Mouse (Mus musculus): ENCODE data around the gene Shkbp1. TPM values are rescaled to one million over a fixed set of nuclear protein-coding genes. Genes with fewer than 3 reads are reported as not detected.

Gene Shkbp1
- polyA plus RNA-seq, 1 experiment from 2014 or later, result 85.4 TPM

GRCm38 (mm10) chr7:27322291-27322690, 33.5 kb downstream of the Shkbp1 start:
- Histone ChIP-seq H3K9ac (no peak overlapping the region), H3K4me2 (no peak overlapping the region), H3K27me3 (peaks cover 40% of the 10 kb centered on the region), H3K4me1 (peaks cover 8% of the 10 kb centered on the region), H3K27ac (no peak overlapping the region), H3K9me3 (replicated peaks) (no peaks in the 10 kb centered on the region), H3K36me3 (ENCODE audit: poor library complexity, severe bottlenecking) (no peaks in the 10 kb centered on the region), H3K4me3 (no peak overlapping the region)
- WGBS, result 19% methylated on average over 9 of the region's 13 CpGs
- ATAC-seq, result no peak

GRCm38 (mm10) chr7:27319411-27319810, 36.4 kb downstream of the Shkbp1 start:
- 93% methylated on average over 22 of the region's 22 CpGs for WGBS
- H3K4me2 ChIP-seq, result no peak overlapping the region
- no peaks in the 10 kb centered on the region for H3K9me3 ChIP-seq (replicated peaks)
- no peak overlapping the region for H3K4me3 ChIP-seq
- no peak overlapping the region for H3K9ac ChIP-seq
- no peak for ATAC-seq
- H3K4me1 ChIP-seq, result peaks cover 8% of the 10 kb centered on the region
- H3K27ac ChIP-seq, result no peak overlapping the region
- peaks cover 2% of the 10 kb centered on the region; the same call in 1 of the 2 replicates for H3K36me3 ChIP-seq (ENCODE audit: poor library complexity, severe bottlenecking)
- H3K27me3 ChIP-seq, result peaks cover 11% of the 10 kb centered on the region; the same call in 1 of the 2 replicates

- no peaks in the 10 kb centered on the region for H3K27me3 ChIP-seq
- H3K4me1 ChIP-seq, result peaks cover 11% of the 10 kb centered on the region
- WGBS, result 33% methylated on average over 7 of the region's 7 CpGs
- peak overlapping the region; percentile 42; the same call in 1 of the 2 replicates for H3K27ac ChIP-seq
- ATAC-seq, result peak; percentile 81
- H3K4me2 ChIP-seq, result no peak overlapping the region
- H3K9me3 ChIP-seq (replicated peaks), result peaks cover 13% of the 10 kb centered on the region
- H3K4me3 ChIP-seq, result no peak overlapping the region
- H3K36me3 ChIP-seq (ENCODE audit: poor library complexity, severe bottlenecking), result peaks cover 12% of the 10 kb centered on the region; the same call in 1 of the 2 replicates
- no peak overlapping the region for H3K9ac ChIP-seq
Measured at GRCm38 (mm10) chr7:27315958-27316357, 39.9 kb downstream of the Shkbp1 start.

- no peak overlapping the region for H3K4me2 ChIP-seq
- H3K27me3 ChIP-seq, result 0 out of 2 replicates have a peak, but pooled peaks cover 10% of the 10 kb centered on the region
- no peak for ATAC-seq
- peaks cover 22% of the 10 kb centered on the region for H3K4me1 ChIP-seq
- H3K9ac ChIP-seq, result no peak overlapping the region
- no peak overlapping the region for H3K4me3 ChIP-seq
- WGBS, result 89% methylated on average over 3 of the region's 3 CpGs
- peaks cover 13% of the 10 kb centered on the region for H3K9me3 ChIP-seq (replicated peaks)
- H3K36me3 ChIP-seq (ENCODE audit: poor library complexity, severe bottlenecking), result peaks cover 12% of the 10 kb centered on the region; the same call in 1 of the 2 replicates
- H3K27ac ChIP-seq, result no peak overlapping the region
Measured at GRCm38 (mm10) chr7:27314393-27314792, 41.4 kb downstream of the Shkbp1 start.

- H3K27me3 ChIP-seq, result 0 out of 2 replicates have a peak, but pooled peaks cover 13% of the 10 kb centered on the region
- no peak overlapping the region for H3K4me3 ChIP-seq
- 93% methylated on average over 12 of the region's 12 CpGs for WGBS
- no peak for ATAC-seq
- H3K36me3 ChIP-seq (ENCODE audit: poor library complexity, severe bottlenecking), result peaks cover 12% of the 10 kb centered on the region; the same call in 1 of the 2 replicates
- peaks cover 13% of the 10 kb centered on the region for H3K9me3 ChIP-seq (replicated peaks)
- H3K4me2 ChIP-seq, result no peak overlapping the region
- no peak overlapping the region for H3K9ac ChIP-seq
- no peak overlapping the region for H3K27ac ChIP-seq
- peaks cover 25% of the 10 kb centered on the region for H3K4me1 ChIP-seq
Measured at GRCm38 (mm10) chr7:27311651-27312284, 44.1 kb downstream of the Shkbp1 start.

- H3K9ac ChIP-seq, result peak overlapping the region; percentile 63; the same call in 1 of the 2 replicates
- WGBS, result 60% methylated on average over 8 of the region's 8 CpGs
- H3K27ac ChIP-seq, result no peak overlapping the region
- H3K4me3 ChIP-seq, result no peak overlapping the region
- H3K27me3 ChIP-seq, result 0 out of 2 replicates have a peak, but pooled peaks cover 13% of the 10 kb centered on the region
- H3K4me2 ChIP-seq, result peak overlapping the region; percentile 63
- peaks cover 21% of the 10 kb centered on the region for H3K4me1 ChIP-seq
- no peak for ATAC-seq
- peaks cover 13% of the 10 kb centered on the region for H3K9me3 ChIP-seq (replicated peaks)
- H3K36me3 ChIP-seq (ENCODE audit: poor library complexity, severe bottlenecking), result peaks cover 12% of the 10 kb centered on the region; the same call in 1 of the 2 replicates
Measured at GRCm38 (mm10) chr7:27310996-27311535, 44.8 kb downstream of the Shkbp1 start.

- peaks cover 13% of the 10 kb centered on the region for H3K9me3 ChIP-seq (replicated peaks)
- peak overlapping the region; percentile 35 for H3K4me3 ChIP-seq
- WGBS, result 3% methylated on average over 17 of the region's 17 CpGs
- H3K27ac ChIP-seq, result no peak overlapping the region; the same call in 1 of the 2 replicates
- H3K36me3 ChIP-seq (ENCODE audit: poor library complexity, severe bottlenecking), result peaks cover 12% of the 10 kb centered on the region; the same call in 1 of the 2 replicates
- H3K4me1 ChIP-seq, result peaks cover 17% of the 10 kb centered on the region
- H3K27me3 ChIP-seq, result 0 out of 2 replicates have a peak, but pooled peaks cover 13% of the 10 kb centered on the region
- ATAC-seq, result peak; percentile 79
- H3K4me2 ChIP-seq, result peak overlapping the region; percentile 63
- peak overlapping the region; percentile 63 for H3K9ac ChIP-seq
Measured at GRCm38 (mm10) chr7:27310306-27310705, 45.5 kb downstream of the Shkbp1 start.

- Histone ChIP-seq H3K9me3 (replicated peaks) (peaks cover 13% of the 10 kb centered on the region), H3K4me1 (peaks cover 17% of the 10 kb centered on the region), H3K36me3 (ENCODE audit: poor library complexity, severe bottlenecking) (peaks cover 12% of the 10 kb centered on the region; the same call in 1 of the 2 replicates), H3K27ac (no peak overlapping the region), H3K4me3 (0 out of 2 replicates have a peak overlapping the region, but pooled peaks have one; percentile 35), H3K9ac (peak overlapping the region; percentile 63; the same call in 1 of the 2 replicates), H3K4me2 (peak overlapping the region; percentile 63), H3K27me3 (0 out of 2 replicates have a peak, but pooled peaks cover 13% of the 10 kb centered on the region)
- ATAC-seq, result no peak
- WGBS, result 48% methylated on average over 3 of the region's 3 CpGs
Measured at GRCm38 (mm10) chr7:27309832-27310231, 46.0 kb downstream of the Shkbp1 start.

- Histone ChIP-seq H3K4me3 (peak overlapping the region; percentile 24), H3K4me1 (peaks cover 17% of the 10 kb centered on the region), H3K36me3 (ENCODE audit: poor library complexity, severe bottlenecking) (peaks cover 5% of the 10 kb centered on the region; the same call in 1 of the 2 replicates), H3K27me3 (0 out of 2 replicates have a peak, but pooled peaks cover 13% of the 10 kb centered on the region), H3K9me3 (replicated peaks) (peaks cover 9% of the 10 kb centered on the region), H3K27ac (no peak overlapping the region), H3K4me2 (peak overlapping the region; percentile 57), H3K9ac (no peak overlapping the region)
- ATAC-seq, result no peak
- 14% methylated on average over 28 of the region's 28 CpGs for WGBS
Measured at GRCm38 (mm10) chr7:27308821-27309549, 46.8 kb downstream of the Shkbp1 start.

GRCm38 (mm10) chr7:27307551-27307950, 48.3 kb downstream of the Shkbp1 start:
- 60% methylated on average over 9 of the region's 9 CpGs for WGBS
- no peak for ATAC-seq
- no peaks in the 10 kb centered on the region for H3K9me3 ChIP-seq (replicated peaks)

GRCm38 (mm10) chr7:27306161-27307160, 49.4 kb downstream of the Shkbp1 start:
- Histone ChIP-seq H3K36me3 (ENCODE audit: poor library complexity, severe bottlenecking) (no peaks in the 10 kb centered on the region), H3K27me3 (0 out of 2 replicates have a peak, but pooled peaks cover 16% of the 10 kb centered on the region), H3K27ac (no peak overlapping the region), H3K4me3 (no peak overlapping the region), H3K4me1 (peaks cover 17% of the 10 kb centered on the region), H3K4me2 (no peak overlapping the region), H3K9ac (no peak overlapping the region), H3K9me3 (replicated peaks) (no peaks in the 10 kb centered on the region)
- WGBS, result 80% methylated on average over 24 of the region's 24 CpGs
- no peak for ATAC-seq

More at GRCm38 (mm10) chr7:27307551-27307950, 48.3 kb downstream of the Shkbp1 start:
- 0 out of 2 replicates have a peak, but pooled peaks cover 13% of the 10 kb centered on the region for H3K27me3 ChIP-seq
- no peaks in the 10 kb centered on the region for H3K36me3 ChIP-seq (ENCODE audit: poor library complexity, severe bottlenecking)
- H3K4me1 ChIP-seq, result peaks cover 17% of the 10 kb centered on the region
- H3K4me3 ChIP-seq, result no peak overlapping the region
- no peak overlapping the region for H3K9ac ChIP-seq
- no peak overlapping the region for H3K4me2 ChIP-seq
- H3K27ac ChIP-seq, result no peak overlapping the region
